Mouse (Mus musculus) ES-E14 (cell line): ENCODE results near the gene Notum. TPM values are rescaled to one million over a fixed set of nuclear protein-coding genes. Genes with fewer than 3 reads are reported as not detected.

ENCODE experiments used
- DNase-seq: peaks from one replicate; pipeline ENCODE4 v3.0.0-alpha.2; 2013; ENCODE audit warnings: low read depth, low spot score
- H3K27ac ChIP-seq: 2 replicates; pipeline ENCODE4 v1.5.1; 2012; ENCODE audit warnings: low read depth, mild to moderate bottlenecking, low read length, moderate library complexity, mixed read lengths; ENCODE audit not compliant: poor library complexity, insufficient read depth, severe bottlenecking
- H3K36me3 ChIP-seq: 2 replicates; pipeline ENCODE4 v1.6.1; 2012; ENCODE audit warnings: mild to moderate bottlenecking, low read length, moderate library complexity, mixed read lengths; ENCODE audit not compliant: control insufficient read depth, poor library complexity, insufficient read depth, severe bottlenecking
- H3K4me1 ChIP-seq, 2 experiments: fragments of 150-350 bp in 1 of 2; sonication (generic) in 1 of 2; 2 replicates each; pipeline ENCODE4 v1.6.1; 2012; ENCODE audit warnings: low read length in 2 of 2, mild to moderate bottlenecking in 1 of 2, mixed read lengths in 1 of 2; ENCODE audit not compliant: control insufficient read depth in 2 of 2, insufficient read depth in 2 of 2, poor library complexity in 1 of 2
- H3K4me3 ChIP-seq, 2 experiments: fragments of 150-350 bp in 1 of 2; sonication (generic) in 1 of 2; 2 replicates each; pipeline ENCODE4 v1.5.1; 2012; ENCODE audit warnings: low read length in 2 of 2, low read depth in 1 of 2, mild to moderate bottlenecking in 1 of 2, mixed read lengths in 1 of 2; ENCODE audit not compliant: insufficient read depth in 1 of 2, poor library complexity in 1 of 2, severe bottlenecking in 1 of 2
- H3K9ac ChIP-seq: 2 replicates; pipeline ENCODE4 v1.6.1; 2012; ENCODE audit warnings: low read depth, mild to moderate bottlenecking, low read length, mixed read lengths; ENCODE audit not compliant: poor library complexity, insufficient read depth, severe bottlenecking
- H3K9me3 ChIP-seq: fragments of 150-350 bp; sonication (generic); 2 replicates; pipeline ENCODE4 v1.6.1; 2012; ENCODE audit warnings: low read depth, mild to moderate bottlenecking, low read length; ENCODE audit not compliant: control insufficient read depth, insufficient read depth
- CHD2 ChIP-seq: IDR thresholded peaks from 2 replicates; pipeline ENCODE4 v1.6.1; 2014; ENCODE audit warnings: mild to moderate bottlenecking, low read depth, low read length, inconsistent platforms
- HCFC1 ChIP-seq: IDR thresholded peaks from 2 replicates; pipeline ENCODE4 v1.6.1; 2012; ENCODE audit warnings: low read length, inconsistent platforms, borderline replicate concordance; ENCODE audit not compliant: insufficient read depth
- MAFK ChIP-seq: IDR thresholded peaks from 2 replicates; pipeline ENCODE4 v1.6.1; 2014; ENCODE audit warnings: mild to moderate bottlenecking, low read depth, low read length, inconsistent platforms; ENCODE audit not compliant: insufficient read depth
- ZC3H11A ChIP-seq: IDR thresholded peaks from 2 replicates; pipeline ENCODE4 v1.6.1; 2012; ENCODE audit warnings: low read depth, mild to moderate bottlenecking, inconsistent platforms, low read length, borderline replicate concordance
- ZNF384 ChIP-seq: IDR thresholded peaks from 2 replicates; pipeline ENCODE4 v1.6.1; 2012; ENCODE audit warnings: low read depth, low read length, inconsistent platforms
- in situ Hi-C, 2 experiments: fragments of 600-800 bp; cut with MboI; formaldehyde crosslinking; loops; one replicate each; pipeline ENCODE4 v1.15.1; 2025; ENCODE audit warnings: low sequenced_read_pairs in 2 of 2, inconsistent platforms in 1 of 2; ENCODE audit not compliant: unreplicated experiment in 2 of 2
- total RNA-seq: library from RNA; depleted of rRNA; stranded (reverse); fragments of 300-350 nt; gene quantifications from 2 replicates; pipeline ENCODE4 v1.2.3, GENCODE M21; 2012

Gene Notum
- total RNA-seq, 1 experiment: 47.8 TPM

DNA sequence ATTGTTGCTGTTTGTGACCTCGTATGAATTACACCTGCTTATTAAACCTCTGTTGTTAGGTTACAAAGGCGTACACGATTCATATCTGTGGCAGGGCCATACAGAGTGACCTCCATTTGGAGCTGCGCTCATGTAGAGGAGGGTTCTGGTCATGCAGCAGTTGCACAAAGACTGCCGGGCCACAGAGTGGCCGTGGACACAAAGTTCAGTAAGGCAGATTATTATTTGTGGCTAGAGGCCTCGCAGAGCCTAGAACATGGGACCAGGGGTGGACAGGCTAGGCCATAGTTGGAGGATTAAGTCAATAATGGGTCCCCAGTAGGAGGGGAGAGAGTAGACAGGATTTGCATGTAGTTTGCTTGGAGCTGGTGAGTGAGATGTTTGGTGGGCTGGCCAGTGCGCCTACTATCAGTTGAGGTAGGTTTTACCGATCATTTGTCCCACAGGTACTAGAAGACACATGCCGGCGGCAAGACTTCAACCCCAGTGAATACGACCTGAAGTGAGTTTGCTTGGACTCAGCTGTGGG lies 12.7 kb upstream of the Notum start:
- Histone ChIP-seq H3K36me3 (peaks cover 22% of the 10 kb centered on the region; the same call in 1 of the 2 replicates), H3K4me3 (peak overlapping the region; percentile 73 to 87), H3K27ac (peak overlapping the region; percentile 85), H3K4me1 (peaks cover 0 to 7% of the 10 kb centered on the region in 2 experiments; a peak in 3 of 4 replicates), H3K9me3 (no peaks in the 10 kb centered on the region), H3K9ac (peak overlapping the region; percentile 84)
- no peak for DNase-seq
- TF ChIP-seq MAFK (peak; percentile 13; the same call in 1 of the 2 replicates), ZC3H11A (no peak)
- in situ Hi-C loops: no loop called here

DNA sequence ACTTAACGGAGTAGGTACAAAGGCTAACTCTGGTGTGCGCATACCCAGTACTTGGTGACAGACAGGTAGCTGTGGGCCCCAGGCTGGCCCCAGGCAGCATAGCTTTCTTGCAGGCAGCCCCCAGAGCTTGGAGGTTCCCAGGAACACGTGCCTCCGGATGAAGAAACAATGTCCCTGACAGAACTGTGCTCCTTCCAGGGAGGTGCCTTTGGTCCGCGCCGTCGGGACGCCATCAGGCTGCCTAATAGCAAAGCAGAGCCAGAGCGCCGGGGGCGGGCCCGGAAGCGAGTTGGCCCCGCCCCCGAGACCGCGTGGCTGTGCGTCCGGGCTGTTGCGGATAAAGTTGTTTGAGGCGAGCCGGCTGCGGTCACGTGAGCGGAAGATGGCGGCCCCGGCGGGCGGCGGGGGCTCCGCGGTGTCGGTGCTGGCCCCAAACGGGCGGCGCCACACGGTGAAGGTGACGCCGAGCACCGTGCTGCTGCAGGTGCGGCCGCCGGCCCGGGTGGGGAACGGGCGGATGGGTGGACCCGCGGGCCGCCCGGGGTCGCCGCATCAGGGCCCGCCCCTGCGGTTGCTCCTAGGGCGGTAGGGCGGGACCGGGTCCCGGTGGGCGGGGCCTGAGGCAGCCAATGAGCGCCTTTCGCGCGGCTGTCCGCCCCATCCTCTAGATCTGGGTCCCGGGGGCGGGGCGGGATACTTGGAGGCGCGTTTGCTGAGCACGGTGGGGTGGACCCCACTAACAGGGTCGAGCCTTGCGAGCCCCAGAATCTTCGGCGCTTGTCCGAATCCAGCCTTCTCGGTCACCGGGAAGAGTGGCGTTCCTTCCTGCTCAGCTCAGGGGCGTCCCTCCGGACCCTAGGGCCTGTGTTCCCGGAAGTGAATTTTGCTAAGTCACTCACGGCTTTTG lies 12.0 kb upstream of the Notum start, which contains the start of gene Aspscr1:
TSS of gene Aspscr1 (plus strand) at position 287 of the 907 bp plus-strand sequence.
- Histone ChIP-seq H3K27ac (peak within 1 kb of the TSS; percentile 96), H3K9ac (peak within 1 kb of the TSS; percentile 96), H3K36me3 (peaks cover 15% of the 10 kb centered on the region; the same call in 1 of the 2 replicates), H3K4me3 (peak within 1 kb of the TSS; percentile 73 to 87), H3K9me3 (no peaks in the 10 kb centered on the region), H3K4me1 (peaks cover 0 to 6% of the 10 kb centered on the region in 2 experiments; a peak in 3 of 4 replicates)
- peak; percentile 95 for DNase-seq
- in situ Hi-C loops: no loop called here
- TF ChIP-seq MAFK (peak; percentile 75; the same call in 1 of the 2 replicates), ZNF384 (peak; percentile 44; the same call in 1 of the 2 replicates), HCFC1 (peak; percentile 75), CHD2 (no peak)

DNA sequence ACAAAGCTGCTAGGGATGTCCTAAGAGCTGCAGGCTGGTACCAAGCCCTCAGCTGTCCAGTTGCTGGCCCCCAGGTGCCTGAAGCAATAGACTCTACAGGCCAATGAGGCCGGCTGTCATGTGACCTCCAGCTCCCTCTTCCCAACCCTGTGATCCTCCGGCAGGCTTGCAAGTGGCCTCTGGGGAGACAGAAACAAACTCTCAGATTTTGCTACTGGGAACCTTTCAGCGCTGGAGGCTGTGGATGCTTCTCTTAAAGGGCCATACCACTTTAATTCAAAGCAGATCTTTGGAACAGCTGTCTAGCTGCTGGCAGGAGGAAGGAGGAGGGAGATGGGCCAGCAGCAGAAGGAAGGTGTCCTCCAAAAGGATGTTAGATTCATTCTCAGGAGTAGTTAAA lies 5.6 kb upstream of the Notum start:
- peaks cover 12 to 31% of the 10 kb centered on the region in 2 experiments for H3K4me1 ChIP-seq
- H3K27ac ChIP-seq: peak overlapping the region; percentile 61; the same call in 1 of the 2 replicates
- H3K9me3 ChIP-seq: no peaks in the 10 kb centered on the region
- in situ Hi-C loops: no loop called here
- TF ChIP-seq ZNF384 (no peak), MAFK (no peak), ZC3H11A (no peak), CHD2 (no peak), HCFC1 (no peak)
- H3K9ac ChIP-seq: peak overlapping the region; percentile 0; the same call in 1 of the 2 replicates
- DNase-seq: no peak
- 0 out of 4 replicates have a peak overlapping the region, but pooled peaks of 1 of the 2 experiments have one; percentile 1 for H3K4me3 ChIP-seq
- no peaks in the 10 kb centered on the region for H3K36me3 ChIP-seq

DNA sequence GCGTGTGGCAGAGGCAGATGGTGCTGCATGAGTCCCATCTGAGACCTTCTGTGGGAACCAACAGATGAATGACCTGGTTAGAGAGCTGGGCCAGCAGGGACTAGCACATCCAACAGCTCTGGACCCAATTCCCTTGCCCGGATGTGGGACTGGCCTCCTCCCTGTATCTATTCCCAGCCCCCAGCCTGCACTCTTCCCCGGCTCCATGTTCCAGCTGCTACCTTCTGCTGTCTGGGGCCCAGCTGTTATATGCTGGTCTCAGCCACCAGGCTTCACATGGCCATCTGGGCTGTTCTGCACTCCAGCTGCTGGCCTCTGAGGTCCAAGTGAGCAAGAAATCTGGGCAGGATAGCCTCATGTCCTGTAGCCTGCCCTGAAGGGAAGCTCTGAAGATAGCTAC lies 4.4 kb upstream of the Notum start:
- no peaks in the 10 kb centered on the region for H3K36me3 ChIP-seq
- no peak overlapping the region for H3K4me3 ChIP-seq
- no peaks in the 10 kb centered on the region for H3K9me3 ChIP-seq
- TF ChIP-seq CHD2 (no peak), MAFK (no peak), ZNF384 (no peak), ZC3H11A (no peak), HCFC1 (no peak)
- in situ Hi-C loops: no loop called here
- DNase-seq: no peak
- H3K9ac ChIP-seq: peak overlapping the region; percentile 49; the same call in 1 of the 2 replicates
- H3K4me1 ChIP-seq: peaks cover 16 to 31% of the 10 kb centered on the region in 2 experiments
- H3K27ac ChIP-seq: peak overlapping the region; percentile 33; the same call in 1 of the 2 replicates
